Mouse (Mus musculus): ENCODE data around the gene Nfil3. TPM values are rescaled to one million over a fixed set of nuclear protein-coding genes. Genes with fewer than 3 reads are reported as not detected.
A peak's percentile ranks its signal among the peaks of the same experiment; 100 is the strongest.

Nfil3 gene
- total and polyA plus RNA-seq, 3 experiments, result 23.5 to 34.6 (median 30.0) TPM

GRCm38 (mm10) chr13:53017983-53018382, 37.1 kb upstream of the Nfil3 start:
- H3K4me3 ChIP-seq (replicated peaks in 1 of 3; ENCODE audit: low read depth in 2 of 3, low read length in 2 of 3, poor library complexity in 1 of 3), result no peak overlapping the region
- dilution Hi-C loops (cut with MboI; ENCODE audit: extremely low pct_ligation_motif_present, extremely low pct_unique_long_range_greater_than_20kb, low sequenced_read_pairs), result no loop called here
- H3K4me2 ChIP-seq (ENCODE audit: insufficient read depth, low read depth, poor library complexity, severe bottlenecking), result no peak overlapping the region
- DNase-seq (ENCODE audit: extremely low read depth), result no peak
- no peaks in the 10 kb centered on the region for H3K27me3 ChIP-seq (replicated peaks)
- no peak overlapping the region for H3K9ac ChIP-seq (ENCODE audit: insufficient read depth, low read depth)
- H3K4me1 ChIP-seq (ENCODE audit: control insufficient read depth in 1 of 2, insufficient read depth in 2 of 2), result peaks cover 3 to 7% of the 10 kb centered on the region in 2 experiments; a peak in 1 of 4 replicates
- no peaks in the 10 kb centered on the region for H3K36me3 ChIP-seq (replicated peaks in 1 of 2; ENCODE audit: control insufficient read depth in 1 of 2, insufficient read depth in 1 of 2, low read length in 1 of 2)
- TF ChIP-seq RAD21 (IDR thresholded peaks at IDR 0.05; ENCODE audit: low read depth, low read length), result no peak
- no peak for TF ChIP-seq ZMIZ1 (IDR thresholded peaks at IDR 0.05; ENCODE audit: low read depth, low read length)
- TF ChIP-seq CHD2 (IDR thresholded peaks at IDR 0.05; ENCODE audit: low read length), result no peak
- no peak for TF ChIP-seq POLR2A (IDR thresholded peaks at IDR 0.05; ENCODE audit: low read depth, low read length)
- no peak for TF ChIP-seq EP300 (IDR thresholded peaks at IDR 0.05; ENCODE audit: low read length)
- no peak for TF ChIP-seq ELF1 (IDR thresholded peaks at IDR 0.05; ENCODE audit: low read depth, low read length)
- no peak for TF ChIP-seq POLR2AphosphoS2 (IDR thresholded peaks at IDR 0.05; ENCODE audit: low read depth, low read length)
- no peak for TF ChIP-seq MAFK (IDR thresholded peaks at IDR 0.05; ENCODE audit: insufficient replicate concordance, low read length)
- no peak for TF ChIP-seq CTCF (conservative IDR thresholded peaks at IDR 0.05 in 1 of 2, IDR thresholded peaks at IDR 0.05 in 1 of 2; ENCODE audit: low read depth in 2 of 2, low read length in 2 of 2)
- TF ChIP-seq RCOR1 (conservative IDR thresholded peaks at IDR 0.05; ENCODE audit: low read depth, low read length), result no peak
- no peak for TF ChIP-seq NRF1 (IDR thresholded peaks at IDR 0.05; ENCODE audit: low read depth, low read length)
- TF ChIP-seq USF1 (IDR thresholded peaks at IDR 0.05; ENCODE audit: low read depth, low read length), result no peak
- no peak for TF ChIP-seq SMC3 (IDR thresholded peaks at IDR 0.05; ENCODE audit: low read depth, low read length)
- no peak for TF ChIP-seq MEF2A (IDR thresholded peaks at IDR 0.05; ENCODE audit: borderline replicate concordance, low read depth, low read length)
- TF ChIP-seq GABPA (IDR thresholded peaks at IDR 0.05; ENCODE audit: insufficient replicate concordance, low read depth, low read length), result no peak
- TF ChIP-seq NELFE (IDR thresholded peaks at IDR 0.05; ENCODE audit: low read depth, low read length), result no peak
- no peak for TF ChIP-seq IRF4 (IDR thresholded peaks at IDR 0.05; ENCODE audit: low read depth, low read length)
- no peak for TF ChIP-seq KAT2A (IDR thresholded peaks at IDR 0.05; ENCODE audit: insufficient replicate concordance, low read length)
- TF ChIP-seq USF2 (conservative IDR thresholded peaks at IDR 0.05; ENCODE audit: low read depth, low read length), result no peak
- H3K79me2 ChIP-seq (replicated peaks; ENCODE audit: control insufficient read depth, extremely low read depth, insufficient read depth, poor library complexity, severe bottlenecking), result no peaks in the 10 kb centered on the region
- H3K27ac ChIP-seq (ENCODE audit: insufficient read depth, low read depth), result no peak overlapping the region
- in situ Hi-C loops (cut with MboI; ENCODE audit: low pct_ligation_motif_present, low pct_unique_long_range_greater_than_20kb, low sequenced_read_pairs), result loop anchor here (10.0 kb wide), 1 partner anchor 77 kb away; no protein-coding TSS in a partner anchor
- no peaks in the 10 kb centered on the region for H3K9me3 ChIP-seq (replicated peaks; ENCODE audit: low read length)

GRCm38 (mm10) chr13:53017117-53017516, 36.2 kb upstream of the Nfil3 start:
- Histone ChIP-seq H3K9me3 (replicated peaks; ENCODE audit: low read length) (no peaks in the 10 kb centered on the region), H3K79me2 (replicated peaks; ENCODE audit: control insufficient read depth, extremely low read depth, insufficient read depth, poor library complexity, severe bottlenecking) (no peaks in the 10 kb centered on the region), H3K4me3 (replicated peaks in 1 of 3; ENCODE audit: low read depth in 2 of 3, low read length in 2 of 3, poor library complexity in 1 of 3) (no peak overlapping the region), H3K9ac (ENCODE audit: insufficient read depth, low read depth) (no peak overlapping the region), H3K36me3 (replicated peaks in 1 of 2; ENCODE audit: control insufficient read depth in 1 of 2, insufficient read depth in 1 of 2, low read length in 1 of 2) (no peaks in the 10 kb centered on the region), H3K4me1 (ENCODE audit: control insufficient read depth in 1 of 2, insufficient read depth in 2 of 2) (peaks cover 0 to under 1% of the 10 kb centered on the region in 2 experiments; a peak in 1 of 4 replicates), H3K27ac (ENCODE audit: insufficient read depth, low read depth) (no peak overlapping the region), H3K4me2 (ENCODE audit: insufficient read depth, low read depth, poor library complexity, severe bottlenecking) (no peak overlapping the region), H3K27me3 (replicated peaks) (no peaks in the 10 kb centered on the region)
- in situ Hi-C loops (cut with MboI; ENCODE audit: low pct_ligation_motif_present, low pct_unique_long_range_greater_than_20kb, low sequenced_read_pairs), result loop anchor here (10.0 kb wide), 1 partner anchor 78 kb away; no protein-coding TSS in a partner anchor
- no peak for TF ChIP-seq JUND (conservative IDR thresholded peaks at IDR 0.05; ENCODE audit: low read depth, low read length)
- peak; percentile 72 for TF ChIP-seq RAD21 (IDR thresholded peaks at IDR 0.05; ENCODE audit: low read depth, low read length)
- no peak for TF ChIP-seq ETS1 (conservative IDR thresholded peaks at IDR 0.05; ENCODE audit: low read depth, low read length)
- 0 out of 2 replicates have a peak, but pooled peaks have one; percentile 3 for TF ChIP-seq ZC3H11A (IDR thresholded peaks at IDR 0.05; ENCODE audit: low read depth, low read length)
- peak; percentile 31 to 79; a peak in 3 of 4 replicates for TF ChIP-seq CTCF (conservative IDR thresholded peaks at IDR 0.05 in 1 of 2, IDR thresholded peaks at IDR 0.05 in 1 of 2; ENCODE audit: low read depth in 2 of 2, low read length in 2 of 2)
- peak; percentile 74 for TF ChIP-seq SMC3 (IDR thresholded peaks at IDR 0.05; ENCODE audit: low read depth, low read length)
- dilution Hi-C loops (cut with MboI; ENCODE audit: extremely low pct_ligation_motif_present, extremely low pct_unique_long_range_greater_than_20kb, low sequenced_read_pairs), result no loop called here
- DNase-seq (ENCODE audit: extremely low read depth), result peak; percentile 56
